Mouse (Mus musculus) T-helper 2 cell (primary cell): Measurements from ENCODE around the gene Tecpr2.

ENCODE experiments used
- in situ Hi-C: fragments of 300-600 bp; cut with MboI, MseI; formaldehyde crosslinking; loops from one replicate; pipeline ENCODE4 v1.15.1; 2025; ENCODE audit warnings: high pct_unique_total_duplicates

Gene Tecpr2

GRCm38 (mm10) chr12:110946216-110946615, 57.2 kb downstream of the Tecpr2 start:
- in situ Hi-C loops, result no loop called here

- in situ Hi-C loops, result no loop called here
Observed at GRCm38 (mm10) chr12:110948082-110948909, 59.2 kb downstream of the Tecpr2 start.

GRCm38 (mm10) chr12:110948910-110949201, 59.8 kb downstream of the Tecpr2 start:
- in situ Hi-C loops, result no loop called here

- in situ Hi-C loops, result no loop called here
Observed at GRCm38 (mm10) chr12:110949410-110949809, 60.3 kb downstream of the Tecpr2 start.

GRCm38 (mm10) chr12:110950151-110950550, 61.1 kb downstream of the Tecpr2 start:
- in situ Hi-C loops, result no loop called here

- in situ Hi-C loops, result no loop called here
Observed at GRCm38 (mm10) chr12:110951236-110951635, 62.2 kb downstream of the Tecpr2 start.

- in situ Hi-C loops, result no loop called here
Observed at GRCm38 (mm10) chr12:110952628-110953385, 63.7 kb downstream of the Tecpr2 start.

GRCm38 (mm10) chr12:110953443-110953842, 64.4 kb downstream of the Tecpr2 start:
- in situ Hi-C loops, result no loop called here

- in situ Hi-C loops, result no loop called here
Observed at GRCm38 (mm10) chr12:110953900-110954299, 64.8 kb downstream of the Tecpr2 start.

- in situ Hi-C loops, result no loop called here
Observed at GRCm38 (mm10) chr12:110954351-110954991, 65.4 kb downstream of the Tecpr2 start.

GRCm38 (mm10) chr12:110961973-110962372, 72.9 kb downstream of the Tecpr2 start:
- in situ Hi-C loops, result no loop called here

- in situ Hi-C loops, result no loop called here
Observed at GRCm38 (mm10) chr12:110965500-110965899, 76.4 kb downstream of the Tecpr2 start.

- in situ Hi-C loops, result no loop called here
Observed at GRCm38 (mm10) chr12:110966079-110966478, 77.0 kb downstream of the Tecpr2 start.

- in situ Hi-C loops, result no loop called here
Observed at GRCm38 (mm10) chr12:110967146-110967545, 78.1 kb downstream of the Tecpr2 start.

GRCm38 (mm10) chr12:110970408-110970807, 81.3 kb downstream of the Tecpr2 start:
- in situ Hi-C loops, result no loop called here

GRCm38 (mm10) chr12:110971972-110972371, 82.9 kb downstream of the Tecpr2 start:
- in situ Hi-C loops, result no loop called here

GRCm38 (mm10) chr12:110973829-110974228, 84.8 kb downstream of the Tecpr2 start:
- in situ Hi-C loops, result no loop called here

GRCm38 (mm10) chr12:110974295-110974694, 85.2 kb downstream of the Tecpr2 start:
- in situ Hi-C loops, result no loop called here

- in situ Hi-C loops, result no loop called here
Observed at GRCm38 (mm10) chr12:110974726-110975125, 85.7 kb downstream of the Tecpr2 start.

GRCm38 (mm10) chr12:110975385-110975784, 86.3 kb downstream of the Tecpr2 start:
- in situ Hi-C loops, result no loop called here

GRCm38 (mm10) chr12:110975838-110976468, 86.9 kb downstream of the Tecpr2 start:
- in situ Hi-C loops, result no loop called here
